Mouse (Mus musculus): ENCODE measurements around the gene Scgb2b7.
"Not testable (repeated sequence)": the region's sequence is repeated elsewhere in the genome, so short reads cannot be mapped to it uniquely, and the experiment has no call there.

Scgb2b7 gene

GRCm38 (mm10) chr7:31705657-31706056 is at the start of gene Scgb2b7:
Gene Scgb2b7, minus strand, starts transcription at chr7:31705757.
- not testable (repeated sequence) for DNase-seq (ENCODE audit: extremely low read depth, low read depth)

DNA sequence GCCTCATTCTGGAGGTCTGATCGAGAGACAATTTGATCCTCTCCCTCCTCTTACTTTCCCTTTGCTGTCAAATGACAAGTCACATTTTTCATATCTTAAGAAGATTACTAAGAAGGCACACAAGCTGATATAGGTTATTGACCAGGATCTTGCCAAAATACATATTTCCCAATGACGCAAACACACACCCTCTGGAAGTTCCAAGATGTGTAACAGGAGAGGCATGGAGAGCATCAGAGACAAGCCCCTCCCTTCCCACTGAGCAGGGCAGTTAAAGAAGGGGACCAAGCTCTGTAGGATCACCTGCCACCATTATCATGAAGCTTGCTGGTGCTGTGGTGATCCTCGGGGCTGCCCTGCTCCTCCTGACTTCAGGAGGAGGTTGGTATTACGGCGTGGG is 6.8 kb upstream of the Scgb2b7 start, which contains the start of gene Scgb1b7:
Scgb1b7 (plus strand) TSS at position 301 of the 400 bp plus-strand sequence.
- not testable (repeated sequence) for DNase-seq (ENCODE audit: extremely low read depth, low read depth)
